Mouse (Mus musculus): ENCODE results near the gene Gm17124. TPM values are rescaled to one million over a fixed set of nuclear protein-coding genes. Genes with fewer than 3 reads are reported as not detected.
"Not testable (repeated sequence)": the region's sequence is repeated elsewhere in the genome, so short reads cannot be mapped to it uniquely, and the experiment has no call there.

The Gm17124 gene
- total RNA-seq (2017) = not detected in 2 replicates

- not testable (repeated sequence) for ATAC-seq (replicated peaks; ENCODE audit: low read depth, poor library complexity, severe bottlenecking)
Observed at GRCm38 (mm10) chr14:42599782-42600181, at the start of gene Gm17124. Gene Gm17124 (minus strand): TSS chr14:42599882.

GRCm38 (mm10) chr14:42641817-42642216, 42.1 kb upstream of the Gm17124 start, which contains the start of gene Gm3633:
Gene Gm3633 (minus strand): TSS chr14:42641917.
- ATAC-seq (replicated peaks; ENCODE audit: low read depth, poor library complexity, severe bottlenecking) = not testable (repeated sequence)

Other genes with a start within 250 kb of the Gm17124 start
- gene Gm8005, start 160.2 kb downstream of the Gm17124 start, total RNA-seq (2017) = not detected in 2 replicates
- not detected in 2 replicates for gene Gm8011, start 136.0 kb downstream of the Gm17124 start, total RNA-seq (2017)
- gene Gm8020, start 97.5 kb downstream of the Gm17124 start, total RNA-seq (2017) = not detected in 2 replicates
- gene Gm8024, start 75.6 kb downstream of the Gm17124 start, total RNA-seq (2017) = not detected in 2 replicates
- gene Gm3633, start 42.0 kb upstream of the Gm17124 start, total RNA-seq (2017) = not detected in 2 replicates
- gene Gm10378, start 56.1 kb upstream of the Gm17124 start, total RNA-seq (2017) = not detected in 2 replicates
- gene Gm3015, start 168.9 kb upstream of the Gm17124 start, total RNA-seq (2017) = not detected in 2 replicates
- gene Gm10377, start 198.1 kb upstream of the Gm17124 start, total RNA-seq (2017) = not detected in 2 replicates

Measured in common myeloid progenitor, adult 5-6 weeks (primary cell).